Mouse (Mus musculus) testis, adult 2 months (tissue): Measurements from ENCODE around the gene 3110082I17Rik.

Experiments used
- CTCF ChIP-seq: fragments of 200-500 bp; IDR thresholded peaks from 2 replicates; pipeline ENCODE4 v1.5.1; 2012; ENCODE audit warnings: low read depth, mild to moderate bottlenecking, inconsistent platforms, low read length, moderate library complexity; ENCODE audit not compliant: control insufficient read depth, insufficient read depth, insufficient replicate concordance
- POLR2A ChIP-seq: fragments of 200-500 bp; IDR thresholded peaks from 2 replicates; pipeline ENCODE4 v1.6.1; 2012; ENCODE audit warnings: low read depth, mild to moderate bottlenecking, inconsistent platforms, low read length, moderate library complexity; ENCODE audit not compliant: control insufficient read depth

DNA sequence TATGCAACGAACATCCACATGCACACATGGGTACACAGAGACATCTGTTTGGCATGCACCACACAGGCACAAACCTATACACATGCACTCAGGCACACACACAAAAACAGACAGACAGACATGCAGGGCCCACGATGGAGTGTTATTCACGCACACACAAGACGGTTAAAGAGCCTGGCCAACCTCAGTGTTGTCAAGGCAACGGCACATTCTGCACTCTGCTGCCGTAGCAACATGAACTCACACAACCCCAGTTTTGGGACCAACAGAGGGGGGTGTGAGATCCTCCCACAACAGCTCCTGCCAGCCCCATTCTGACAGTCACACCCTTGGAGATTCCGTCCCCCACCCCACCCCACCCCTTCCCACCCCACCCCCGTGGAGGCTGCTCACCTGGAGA lies 25.4 kb downstream of the 3110082I17Rik start:
- TF ChIP-seq CTCF, result no peak
- no peak for TF ChIP-seq POLR2A
